Mouse (Mus musculus): ENCODE data around the gene Ubxn11.

DNA sequence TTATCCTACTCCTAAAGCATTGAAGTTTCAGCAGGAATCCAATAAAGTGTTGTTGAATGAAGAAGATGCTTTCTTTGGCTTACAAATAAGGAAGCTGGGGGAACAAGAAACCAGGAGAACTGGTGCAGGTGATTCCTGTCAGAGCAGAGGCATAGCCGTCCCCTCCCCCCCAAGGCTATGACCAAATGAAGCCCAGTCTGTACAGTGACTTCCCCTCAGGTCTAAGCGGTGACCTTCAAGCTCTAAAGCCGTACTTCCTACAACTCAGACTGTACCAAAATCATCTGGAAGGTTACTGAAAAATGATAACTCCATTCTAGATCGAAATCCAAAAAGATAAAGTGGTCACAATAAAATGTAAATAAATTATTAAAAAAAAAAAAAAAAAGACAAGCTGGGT lies 47.0 kb downstream of the Ubxn11 start:
- TF ChIP-seq POLR2A (IDR thresholded peaks at IDR 0.05; ENCODE audit: borderline replicate concordance, insufficient read depth, low read length) (no peak), CTCF (IDR thresholded peaks at IDR 0.05; ENCODE audit: borderline replicate concordance, insufficient read depth, low read depth, low read length) (no peak)

Measured in cerebellum, adult 2 months (tissue).